Mouse (Mus musculus) layer of hippocampus, adult 9-11 months (tissue): ENCODE measurements around the gene Mcam.
"Not testable (repeated sequence)": the region's sequence is repeated elsewhere in the genome, so short reads cannot be mapped to it uniquely, and the experiment has no call there.

Experiments
- DNase-seq: peaks from one replicate; pipeline ENCODE4 v3.0.0; 2022

Gene Mcam

GRCm38 (mm10) chr9:44109360-44110095 lies 24.7 kb upstream of the Mcam start:
- peak; percentile 67 for DNase-seq

- not testable (repeated sequence) for DNase-seq
Observed at GRCm38 (mm10) chr9:44111909-44112308, 22.4 kb upstream of the Mcam start.

GRCm38 (mm10) chr9:44113105-44113789 lies 21.0 kb upstream of the Mcam start, which contains the start of the genes Gm49380 and Rnf26:
Gm49380 (minus strand) TSS chr9:44113500.
Rnf26 (minus strand) TSS chr9:44113517.
- peak; percentile 98 for DNase-seq

- DNase-seq = no peak
Observed at GRCm38 (mm10) chr9:44114453-44114852, 19.8 kb upstream of the Mcam start.

- DNase-seq = no peak
Observed at GRCm38 (mm10) chr9:44115599-44115998, 18.7 kb upstream of the Mcam start.

- DNase-seq = no peak
Observed at GRCm38 (mm10) chr9:44116182-44116581, 18.1 kb upstream of the Mcam start.

- DNase-seq = no peak
Observed at GRCm38 (mm10) chr9:44119011-44119410, 15.3 kb upstream of the Mcam start.

GRCm38 (mm10) chr9:44119948-44120465 lies 14.3 kb upstream of the Mcam start:
- no peak for DNase-seq

- no peak for DNase-seq
Observed at GRCm38 (mm10) chr9:44124317-44124716, 10.0 kb upstream of the Mcam start.

- DNase-seq = no peak
Observed at GRCm38 (mm10) chr9:44125026-44125425, 9.2 kb upstream of the Mcam start.

GRCm38 (mm10) chr9:44125546-44126428 lies 8.5 kb upstream of the Mcam start:
- DNase-seq = peak; percentile 89

- DNase-seq = no peak
Observed at GRCm38 (mm10) chr9:44126746-44127145, 7.5 kb upstream of the Mcam start.

- DNase-seq = no peak
Observed at GRCm38 (mm10) chr9:44127351-44127801, 6.9 kb upstream of the Mcam start.

GRCm38 (mm10) chr9:44129633-44130032 lies 4.6 kb upstream of the Mcam start:
- DNase-seq = no peak

GRCm38 (mm10) chr9:44130034-44130433 lies 4.2 kb upstream of the Mcam start:
- DNase-seq = no peak

GRCm38 (mm10) chr9:44130581-44131275 lies 3.5 kb upstream of the Mcam start:
- no peak for DNase-seq

GRCm38 (mm10) chr9:44131276-44131590 lies 3.0 kb upstream of the Mcam start:
- DNase-seq = no peak

- DNase-seq = no peak
Observed at GRCm38 (mm10) chr9:44132200-44132599, 2.1 kb upstream of the Mcam start.

- DNase-seq = no peak
Observed at GRCm38 (mm10) chr9:44133287-44133686, 982 bp upstream of the Mcam start.

GRCm38 (mm10) chr9:44134851-44135730 lies 822 bp downstream of the Mcam start:
- no peak for DNase-seq

GRCm38 (mm10) chr9:44135731-44136411 lies 1.6 kb downstream of the Mcam start:
- no peak for DNase-seq
